Mouse (Mus musculus) inflammation-experienced regulatory T-cells, adult 6 months (primary cell): Measurements from ENCODE around the gene Nlrp9a. TPM values are rescaled to one million over a fixed set of nuclear protein-coding genes. Genes with fewer than 3 reads are reported as not detected.
"Not testable (repeated sequence)": the region's sequence is repeated elsewhere in the genome, so short reads cannot be mapped to it uniquely, and the experiment has no call there.

Experiments
- ATAC-seq: one replicate; pipeline ENCODE4 v1.8.0; 2017
- polyA plus RNA-seq, 3 experiments: library from polyadenylated mRNA; unstranded; fragments of 100-300 nt; shearing (Covaris generic); gene quantifications; one replicate each; pipeline ENCODE4 v1.2.1; 2017

Gene Nlrp9a
- polyA plus RNA-seq = not detected

DNA sequence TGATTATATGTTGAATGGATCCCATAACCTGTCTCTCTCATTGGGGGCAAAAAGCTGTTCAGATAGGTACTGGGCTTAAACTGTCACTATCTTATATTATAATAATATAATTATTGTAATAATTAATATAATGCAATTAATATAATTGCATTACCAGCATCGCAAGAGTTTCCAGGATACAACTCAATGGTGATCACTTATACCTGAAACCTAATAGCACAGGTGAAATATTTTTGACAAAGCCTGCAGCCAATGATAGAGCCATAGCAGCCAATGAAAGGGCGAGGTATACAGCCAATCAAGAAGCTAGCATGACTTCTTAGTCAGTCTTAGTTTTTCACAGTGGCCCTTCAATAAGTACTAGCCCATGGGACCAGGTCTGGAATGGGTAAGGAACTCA lies at the start of gene Nlrp9a:
TSS of gene Nlrp9a (plus strand) at position 301 of the 400 bp plus-strand sequence.
- not testable (repeated sequence) for ATAC-seq

DNA sequence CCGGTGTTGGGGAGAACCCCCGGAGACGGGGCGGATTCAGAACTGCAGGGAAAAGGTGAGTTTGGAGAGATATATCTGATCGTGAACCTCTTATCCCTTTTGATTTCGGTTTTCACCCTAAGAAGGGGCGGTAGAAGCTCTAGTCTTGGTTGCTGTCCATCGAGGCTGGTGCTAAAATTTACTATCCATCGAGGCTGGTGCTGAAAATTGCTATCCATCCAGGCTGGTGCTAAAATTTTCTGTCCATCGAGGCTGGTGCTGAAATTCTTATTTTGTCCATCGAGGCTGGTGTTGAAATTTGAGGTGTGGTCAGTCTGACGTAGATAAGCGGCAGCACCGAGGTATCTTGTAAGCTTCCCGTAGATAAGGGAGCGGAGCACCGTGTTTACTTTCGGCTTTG lies 45.3 kb upstream of the Nlrp9a start:
- not testable (repeated sequence) for ATAC-seq

DNA sequence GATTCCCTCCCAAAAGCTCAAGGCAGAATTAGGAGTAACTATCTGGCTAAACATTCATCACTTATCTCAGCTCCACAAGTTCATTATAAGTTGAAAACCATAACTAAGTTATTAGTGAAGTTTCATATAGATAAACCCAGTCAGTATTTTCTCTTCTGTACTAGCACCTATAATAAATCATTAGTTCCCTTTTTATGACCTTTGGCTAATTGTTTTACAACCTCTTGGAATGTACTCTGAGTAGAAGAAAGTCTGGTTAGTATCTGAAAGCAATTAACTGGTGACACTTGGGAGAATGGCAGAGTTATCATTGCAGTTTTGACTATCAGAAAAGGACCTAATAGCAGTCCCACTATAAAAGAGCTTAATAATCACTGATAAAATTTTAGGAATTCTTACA lies 54.3 kb downstream of the Nlrp9a start:
- ATAC-seq = no peak

DNA sequence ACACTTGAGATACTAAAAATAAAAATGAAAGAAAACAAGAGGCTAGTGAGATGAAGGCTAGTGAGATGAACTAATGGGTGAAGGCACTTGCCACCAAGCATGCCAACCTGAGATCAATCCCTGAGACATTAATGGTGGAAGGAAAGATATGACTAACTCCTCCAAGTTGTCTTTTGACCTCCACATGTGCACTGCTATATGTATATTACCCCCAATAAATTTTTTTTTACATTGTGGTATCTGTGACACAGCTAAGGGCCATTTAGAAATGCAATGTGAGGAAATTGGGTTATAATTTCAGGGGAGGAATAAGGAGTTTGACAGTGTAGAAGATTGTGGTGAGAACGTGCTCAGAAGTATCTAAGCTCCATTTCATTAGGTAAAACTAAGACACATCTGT lies 55.0 kb downstream of the Nlrp9a start:
- no peak for ATAC-seq

DNA sequence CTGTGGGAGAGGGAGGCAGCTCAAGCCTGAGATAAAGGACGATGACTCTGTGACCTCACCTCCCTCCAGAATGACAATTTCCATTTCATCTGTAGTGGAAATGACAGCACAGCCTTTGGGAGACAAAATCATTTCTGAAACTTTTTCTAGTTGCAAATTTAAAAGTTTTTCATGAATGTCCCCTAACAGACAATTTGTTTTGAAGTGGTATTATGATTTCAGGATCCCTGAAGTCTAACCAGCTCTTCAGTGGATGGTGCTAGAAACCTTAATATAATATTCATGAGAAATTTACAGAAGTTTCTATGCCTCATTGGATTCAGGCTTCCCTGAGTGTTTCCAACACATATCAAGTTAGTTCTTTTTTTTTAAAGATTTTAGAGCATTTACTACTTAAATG lies 83.5 kb downstream of the Nlrp9a start, which contains the start of gene Vmn1r185:
TSS of gene Vmn1r185 (minus strand) at position 101 of the 400 bp plus-strand sequence.
- not testable (repeated sequence) for ATAC-seq

Other genes with a start within 250 kb of the Nlrp9a start
- not detected for gene Cyp2a4, start 227.9 kb upstream of the Nlrp9a start, polyA plus RNA-seq
- gene Nlrp9c, start 131.3 kb upstream of the Nlrp9a start, polyA plus RNA-seq = not detected
- not detected for gene Nlrp4a, start 99.9 kb upstream of the Nlrp9a start, polyA plus RNA-seq
- under 1 TPM in 1 of 3 experiments, not detected in 2; 0.28 TPM for gene Vmn1r185, start 83.4 kb downstream of the Nlrp9a start, polyA plus RNA-seq
- gene Cyp2b23, start 151.4 kb downstream of the Nlrp9a start, polyA plus RNA-seq = not detected
- gene Cyp2b19, start 222.1 kb downstream of the Nlrp9a start, polyA plus RNA-seq = not detected